Mouse (Mus musculus): ENCODE results near the gene Gjb6. TPM values are rescaled to one million over a fixed set of nuclear protein-coding genes. Genes with fewer than 3 reads are reported as not detected.

The Gjb6 gene
- total and polyA plus RNA-seq, 3 experiments: not detected

GRCm38 (mm10) chr14:57095855-57096254 lies 37.6 kb downstream of the Gjb6 start:
- no peak overlapping the region for H3K27ac ChIP-seq (ENCODE audit: insufficient read depth, low read depth)
- dilution Hi-C loops (cut with MboI; ENCODE audit: extremely low pct_ligation_motif_present, extremely low pct_unique_long_range_greater_than_20kb, low sequenced_read_pairs): no loop called here

GRCm38 (mm10) chr14:57093029-57093428 lies 40.4 kb downstream of the Gjb6 start:
- Histone ChIP-seq H3K4me3 (replicated peaks in 1 of 3; ENCODE audit: low read depth in 2 of 3, low read length in 2 of 3, poor library complexity in 1 of 3) (no peak overlapping the region), H3K4me1 (ENCODE audit: control insufficient read depth in 1 of 2, insufficient read depth in 2 of 2) (no peaks in the 10 kb centered on the region), H3K9me3 (replicated peaks; ENCODE audit: low read length) (no peaks in the 10 kb centered on the region), H3K4me2 (ENCODE audit: insufficient read depth, low read depth, poor library complexity, severe bottlenecking) (no peak overlapping the region), H3K27ac (ENCODE audit: insufficient read depth, low read depth) (no peak overlapping the region), H3K27me3 (replicated peaks) (no peaks in the 10 kb centered on the region), H3K79me2 (replicated peaks; ENCODE audit: control insufficient read depth, extremely low read depth, insufficient read depth, poor library complexity, severe bottlenecking) (no peaks in the 10 kb centered on the region), H3K9ac (ENCODE audit: insufficient read depth, low read depth) (no peak overlapping the region), H3K36me3 (replicated peaks in 1 of 2; ENCODE audit: control insufficient read depth in 1 of 2, insufficient read depth in 1 of 2, low read length in 1 of 2) (no peaks in the 10 kb centered on the region)
- DNase-seq (ENCODE audit: extremely low read depth): peak; percentile 81
- dilution Hi-C loops (cut with MboI; ENCODE audit: extremely low pct_ligation_motif_present, extremely low pct_unique_long_range_greater_than_20kb, low sequenced_read_pairs): no loop called here
- in situ Hi-C loops (cut with MboI; ENCODE audit: low pct_ligation_motif_present, low pct_unique_long_range_greater_than_20kb, low sequenced_read_pairs): no loop called here
- no peak for TF ChIP-seq E2F4 (IDR thresholded peaks at IDR 0.05; ENCODE audit: insufficient replicate concordance, low read depth, low read length)
- no peak for TF ChIP-seq UBTF (IDR thresholded peaks at IDR 0.05; ENCODE audit: low read depth, low read length)
- no peak for TF ChIP-seq ZC3H11A (IDR thresholded peaks at IDR 0.05; ENCODE audit: low read depth, low read length)
- no peak for TF ChIP-seq ZNF384 (IDR thresholded peaks at IDR 0.05; ENCODE audit: low read depth, low read length)
- TF ChIP-seq HCFC1 (IDR thresholded peaks at IDR 0.05; ENCODE audit: low read depth, low read length): no peak; the same call in 1 of the 2 replicates
- 0 out of 2 replicates have a peak, but pooled peaks have one; percentile 11 for TF ChIP-seq BHLHE40 (IDR thresholded peaks at IDR 0.05; ENCODE audit: low read depth, low read length)
- 0 out of 2 replicates have a peak, but pooled peaks have one; percentile 17 for TF ChIP-seq IRF4 (IDR thresholded peaks at IDR 0.05; ENCODE audit: low read depth, low read length)
- no peak for TF ChIP-seq MXI1 (IDR thresholded peaks at IDR 0.05; ENCODE audit: low read depth, low read length)
- no peak for TF ChIP-seq NELFE (IDR thresholded peaks at IDR 0.05; ENCODE audit: low read depth, low read length)
- no peak for TF ChIP-seq SIN3A (IDR thresholded peaks at IDR 0.05; ENCODE audit: low read length)
- TF ChIP-seq NRF1 (IDR thresholded peaks at IDR 0.05; ENCODE audit: low read depth, low read length): no peak
- TF ChIP-seq SMC3 (IDR thresholded peaks at IDR 0.05; ENCODE audit: low read depth, low read length): peak; percentile 57
- TF ChIP-seq CHD2 (IDR thresholded peaks at IDR 0.05; ENCODE audit: low read length): peak; percentile 74
- no peak for TF ChIP-seq USF1 (IDR thresholded peaks at IDR 0.05; ENCODE audit: low read depth, low read length)
- TF ChIP-seq JUN (IDR thresholded peaks at IDR 0.05; ENCODE audit: insufficient read depth, low read depth, low read length): no peak
- no peak for TF ChIP-seq PAX5 (IDR thresholded peaks at IDR 0.05; ENCODE audit: low read length)
- TF ChIP-seq ETS1 (conservative IDR thresholded peaks at IDR 0.05; ENCODE audit: low read depth, low read length): no peak
- peak; percentile 41 to 71; a peak in 3 of 4 replicates for TF ChIP-seq CTCF (conservative IDR thresholded peaks at IDR 0.05 in 1 of 2, IDR thresholded peaks at IDR 0.05 in 1 of 2; ENCODE audit: low read depth in 2 of 2, low read length in 2 of 2)
- no peak for TF ChIP-seq ZMIZ1 (IDR thresholded peaks at IDR 0.05; ENCODE audit: low read depth, low read length)
- TF ChIP-seq TCF12 (IDR thresholded peaks at IDR 0.05; ENCODE audit: low read depth, low read length): no peak
- peak; percentile 27; the same call in 1 of the 2 replicates for TF ChIP-seq MEF2A (IDR thresholded peaks at IDR 0.05; ENCODE audit: borderline replicate concordance, low read depth, low read length)
- no peak for TF ChIP-seq KAT2A (IDR thresholded peaks at IDR 0.05; ENCODE audit: insufficient replicate concordance, low read length)
- TF ChIP-seq MAZ (IDR thresholded peaks at IDR 0.05; ENCODE audit: low read depth, low read length): 0 out of 2 replicates have a peak, but pooled peaks have one; percentile 67
- no peak for TF ChIP-seq TBP (conservative IDR thresholded peaks at IDR 0.05; ENCODE audit: low read depth, low read length)
- TF ChIP-seq JUND (conservative IDR thresholded peaks at IDR 0.05; ENCODE audit: low read depth, low read length): no peak
- no peak for TF ChIP-seq MAX (IDR thresholded peaks at IDR 0.05; ENCODE audit: low read length)
- no peak for TF ChIP-seq POLR2AphosphoS2 (IDR thresholded peaks at IDR 0.05; ENCODE audit: low read depth, low read length)
- no peak for TF ChIP-seq EP300 (IDR thresholded peaks at IDR 0.05; ENCODE audit: low read length)
- TF ChIP-seq RAD21 (IDR thresholded peaks at IDR 0.05; ENCODE audit: low read depth, low read length): peak; percentile 60

More at GRCm38 (mm10) chr14:57095855-57096254, 37.6 kb downstream of the Gjb6 start:
- no peak overlapping the region for H3K4me2 ChIP-seq (ENCODE audit: insufficient read depth, low read depth, poor library complexity, severe bottlenecking)
- no peak for DNase-seq (ENCODE audit: extremely low read depth)
- H3K36me3 ChIP-seq (replicated peaks in 1 of 2; ENCODE audit: control insufficient read depth in 1 of 2, insufficient read depth in 1 of 2, low read length in 1 of 2): no peaks in the 10 kb centered on the region
- H3K27me3 ChIP-seq (replicated peaks): no peaks in the 10 kb centered on the region
- H3K4me3 ChIP-seq (replicated peaks in 1 of 3; ENCODE audit: low read depth in 2 of 3, low read length in 2 of 3, poor library complexity in 1 of 3): no peak overlapping the region
- TF ChIP-seq ZC3H11A (IDR thresholded peaks at IDR 0.05; ENCODE audit: low read depth, low read length): no peak
- no peak for TF ChIP-seq BHLHE40 (IDR thresholded peaks at IDR 0.05; ENCODE audit: low read depth, low read length)
- TF ChIP-seq HCFC1 (IDR thresholded peaks at IDR 0.05; ENCODE audit: low read depth, low read length): no peak
- no peak for TF ChIP-seq MXI1 (IDR thresholded peaks at IDR 0.05; ENCODE audit: low read depth, low read length)
- TF ChIP-seq NELFE (IDR thresholded peaks at IDR 0.05; ENCODE audit: low read depth, low read length): no peak
- TF ChIP-seq SMC3 (IDR thresholded peaks at IDR 0.05; ENCODE audit: low read depth, low read length): no peak
- no peak for TF ChIP-seq E2F4 (IDR thresholded peaks at IDR 0.05; ENCODE audit: insufficient replicate concordance, low read depth, low read length)
- no peak for TF ChIP-seq CHD2 (IDR thresholded peaks at IDR 0.05; ENCODE audit: low read length)
- TF ChIP-seq ZKSCAN1 (IDR thresholded peaks at IDR 0.05; ENCODE audit: borderline replicate concordance, low read depth, low read length): no peak
- no peak for TF ChIP-seq RAD21 (IDR thresholded peaks at IDR 0.05; ENCODE audit: low read depth, low read length)
- no peak for TF ChIP-seq CHD1 (IDR thresholded peaks at IDR 0.05; ENCODE audit: low read depth, low read length)
- TF ChIP-seq MAZ (IDR thresholded peaks at IDR 0.05; ENCODE audit: low read depth, low read length): no peak
- TF ChIP-seq USF1 (IDR thresholded peaks at IDR 0.05; ENCODE audit: low read depth, low read length): no peak
- no peak for TF ChIP-seq USF2 (conservative IDR thresholded peaks at IDR 0.05; ENCODE audit: low read depth, low read length)
- no peaks in the 10 kb centered on the region for H3K79me2 ChIP-seq (replicated peaks; ENCODE audit: control insufficient read depth, extremely low read depth, insufficient read depth, poor library complexity, severe bottlenecking)
- no peak overlapping the region for H3K9ac ChIP-seq (ENCODE audit: insufficient read depth, low read depth)
- no peaks in the 10 kb centered on the region for H3K9me3 ChIP-seq (replicated peaks; ENCODE audit: low read length)
- in situ Hi-C loops (cut with MboI; ENCODE audit: low pct_ligation_motif_present, low pct_unique_long_range_greater_than_20kb, low sequenced_read_pairs): no loop called here
- no peaks in the 10 kb centered on the region for H3K4me1 ChIP-seq (ENCODE audit: control insufficient read depth in 1 of 2, insufficient read depth in 2 of 2)

Data from CH12.LX (cell line).